Mouse (Mus musculus) liver, embryonic 11.5 days (tissue): Measurements from ENCODE around the gene Fam168a. TPM values are rescaled to one million over a fixed set of nuclear protein-coding genes. Genes with fewer than 3 reads are reported as not detected.
A peak's percentile ranks its signal among the peaks of the same experiment; 100 is the strongest.
"Not testable (repeated sequence)": the region's sequence is repeated elsewhere in the genome, so short reads cannot be mapped to it uniquely, and the experiment has no call there.

Source experiments
- ATAC-seq: fragments of 200-750 bp; cut with Nextera tagmentation; replicated peaks from 2 replicates; pipeline ENCODE4 v1.8.0; 2017; ENCODE audit warnings: moderate number of reproducible peaks, mild to moderate bottlenecking, moderate TSS enrichment, moderate library complexity; ENCODE audit not compliant: low FRiP score
- DNase-seq: peaks from one replicate; pipeline ENCODE4 v3.0.0-alpha.2; 2017; ENCODE audit warnings: low spot score
- H3K27ac ChIP-seq: fragments of 300-500 bp; sonication (generic); 2 replicates; pipeline ENCODE4 v1.5.1; 2014; ENCODE audit warnings: mild to moderate bottlenecking, low read depth, low read length, control low read depth
- H3K27me3 ChIP-seq: fragments of 300-500 bp; sonication (generic); replicated peaks from 2 replicates; pipeline ENCODE4 v1.6.1; 2014; ENCODE audit warnings: low read length, mixed read lengths; ENCODE audit not compliant: control insufficient read depth, insufficient read depth
- H3K36me3 ChIP-seq: fragments of 300-500 bp; sonication (generic); 2 replicates; pipeline ENCODE4 v1.6.1; 2014; ENCODE audit warnings: mild to moderate bottlenecking, low read length, moderate library complexity, mixed read lengths; ENCODE audit not compliant: control insufficient read depth, insufficient read depth
- H3K4me1 ChIP-seq: fragments of 300-500 bp; sonication (generic); replicated peaks from 2 replicates; pipeline ENCODE4 v1.6.1; 2014; ENCODE audit warnings: low read length, mixed read lengths; ENCODE audit not compliant: control insufficient read depth, insufficient read depth
- H3K4me2 ChIP-seq: fragments of 300-500 bp; sonication (generic); 2 replicates; pipeline ENCODE4 v1.6.1; 2014; ENCODE audit warnings: mild to moderate bottlenecking, control low read depth, moderate library complexity
- H3K4me3 ChIP-seq: fragments of 300-500 bp; sonication (generic); 2 replicates; pipeline ENCODE4 v1.5.1; 2014; ENCODE audit warnings: low read depth, low read length, control low read depth
- H3K9ac ChIP-seq: fragments of 300-500 bp; sonication (generic); 2 replicates; pipeline ENCODE4 v1.6.1; 2014; ENCODE audit warnings: low read depth, low read length, control low read depth
- H3K9me3 ChIP-seq: fragments of 300-500 bp; sonication (generic); 2 replicates; pipeline ENCODE4 v1.6.1; 2016; ENCODE audit warnings: low read length, inconsistent platforms, mixed read lengths; ENCODE audit not compliant: control insufficient read depth
- WGBS: fragments of 180-500 bp; shearing (Covaris S2); extraction: QIAGEN DNeasy Blood & Tissue Kit; methylation state at CpG from one replicate; pipeline ENCODE4 v1.1.7; 2014; 5-methylcytosine and 5-hydroxymethylcytosine counted together
- polyA plus RNA-seq: library from polyadenylated mRNA; unstranded; fragments of >200 nt; fragmentation: Nextera tagmentation; extraction: Ambion mirVana; gene quantifications from 2 replicates; pipeline ENCODE4 v1.2.1, GENCODE M21; 2014

Fam168a gene
- polyA plus RNA-seq, 1 experiment from 2014 or later = 18.8 TPM

- WGBS = 69% methylated on average over 12 of the region's 12 CpGs
- no peak overlapping the region for H3K9ac ChIP-seq
- H3K9me3 ChIP-seq = no peaks in the 10 kb centered on the region
- H3K4me3 ChIP-seq = no peak overlapping the region
- H3K36me3 ChIP-seq = no peaks in the 10 kb centered on the region
- H3K27ac ChIP-seq = no peak overlapping the region
- H3K4me1 ChIP-seq = no peaks in the 10 kb centered on the region
- no peak overlapping the region for H3K4me2 ChIP-seq
- ATAC-seq (no peak), DNase-seq (no peak)
- H3K27me3 ChIP-seq = no peaks in the 10 kb centered on the region
These were observed 17.2 kb downstream of the Fam168a start for GRCm38 (mm10) chr7:100723453-100724294.

DNA sequence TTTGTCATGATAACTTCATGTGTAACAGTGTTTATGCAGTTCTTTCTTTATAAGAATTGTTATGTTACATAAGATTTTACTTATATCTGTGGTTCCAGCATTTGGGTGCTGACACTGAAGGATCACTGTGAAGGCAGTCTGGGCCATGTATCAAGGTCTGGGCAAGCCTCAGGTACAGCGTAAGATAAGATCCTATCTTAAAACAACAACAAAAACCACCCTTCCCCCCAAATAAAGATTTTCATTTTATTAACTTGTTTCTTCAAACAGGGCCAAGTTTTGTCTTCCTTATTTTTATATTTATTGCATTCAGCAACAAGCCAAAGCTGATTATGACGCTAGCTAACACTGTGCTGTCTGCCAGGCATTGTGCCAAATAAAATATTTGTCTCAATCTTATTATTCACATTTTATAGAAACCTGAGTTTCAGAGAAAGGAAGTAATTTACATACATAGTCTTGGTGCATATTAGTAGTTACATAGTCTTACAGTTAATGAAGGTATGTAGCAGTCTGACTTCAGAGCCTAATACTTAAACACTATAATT, 21.2 kb downstream of the Fam168a start:
- Histone ChIP-seq H3K36me3 (no peaks in the 10 kb centered on the region), H3K4me1 (peaks cover 3% of the 10 kb centered on the region), H3K4me3 (no peak overlapping the region), H3K27me3 (no peaks in the 10 kb centered on the region), H3K27ac (no peak overlapping the region), H3K4me2 (no peak overlapping the region), H3K9me3 (no peaks in the 10 kb centered on the region), H3K9ac (no peak overlapping the region)
- ATAC-seq = no peak
- WGBS = 89% methylated on average over 2 of the region's 2 CpGs
- no peak for DNase-seq

- DNase-seq = no peak
- H3K4me2 ChIP-seq = no peak overlapping the region
- H3K36me3 ChIP-seq = no peaks in the 10 kb centered on the region
- H3K27ac ChIP-seq = no peak overlapping the region
- H3K4me1 ChIP-seq = peaks cover 10% of the 10 kb centered on the region
- no peaks in the 10 kb centered on the region for H3K9me3 ChIP-seq
- H3K27me3 ChIP-seq = no peaks in the 10 kb centered on the region
- H3K4me3 ChIP-seq = no peak overlapping the region
- WGBS = 65% methylated on average over 2 of the region's 2 CpGs
- no peak for ATAC-seq
- no peak overlapping the region for H3K9ac ChIP-seq
These were observed 23.3 kb downstream of the Fam168a start for GRCm38 (mm10) chr7:100729778-100730177.

- no peaks in the 10 kb centered on the region for H3K27me3 ChIP-seq
- ATAC-seq (no peak), DNase-seq (no peak)
- H3K27ac ChIP-seq = no peak overlapping the region
- WGBS = 39% methylated on average over 6 of the region's 6 CpGs
- H3K36me3 ChIP-seq = no peaks in the 10 kb centered on the region
- no peak overlapping the region for H3K4me3 ChIP-seq
- H3K4me1 ChIP-seq = peaks cover 10% of the 10 kb centered on the region
- H3K9me3 ChIP-seq = no peaks in the 10 kb centered on the region
- H3K4me2 ChIP-seq = no peak overlapping the region
- H3K9ac ChIP-seq = no peak overlapping the region
These were observed 26.1 kb downstream of the Fam168a start for GRCm38 (mm10) chr7:100732341-100733050.

DNA sequence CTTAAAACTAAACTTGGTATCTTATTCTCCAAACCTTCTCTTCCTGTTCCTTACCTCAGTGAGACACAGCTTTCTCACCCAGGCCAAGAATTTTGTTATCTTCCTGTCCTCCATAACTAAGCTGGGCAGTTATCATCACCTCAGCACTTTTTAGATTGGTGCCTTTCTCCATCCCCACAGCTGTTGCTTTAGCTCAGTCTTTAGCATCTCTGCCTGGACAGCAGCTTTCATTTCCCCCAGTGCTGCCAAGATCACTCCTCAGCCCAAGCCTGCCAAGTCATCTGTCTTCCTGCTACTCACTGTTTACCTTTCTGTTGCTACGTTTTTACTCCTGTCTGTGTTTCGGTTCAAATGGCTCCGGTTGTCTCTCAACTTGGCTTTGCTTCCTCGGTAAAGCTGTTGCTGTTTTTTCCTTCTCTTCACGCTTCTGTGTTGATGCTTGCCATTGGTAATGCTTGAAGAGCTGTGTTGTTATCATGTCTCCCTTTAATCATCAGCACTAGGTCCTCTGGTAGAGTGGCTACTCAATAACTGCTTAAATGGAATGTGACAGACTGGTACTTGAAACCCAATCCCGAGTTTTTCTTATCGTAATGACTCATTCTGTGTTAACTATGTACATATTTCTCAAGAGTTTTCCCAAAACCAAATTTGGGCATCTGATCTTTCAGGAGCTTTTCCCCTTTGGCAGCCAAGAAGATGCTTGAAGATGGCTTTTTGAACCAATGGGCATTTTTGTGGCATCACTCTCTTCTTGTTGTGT, 26.8 kb downstream of the Fam168a start:
- peaks cover 10% of the 10 kb centered on the region for H3K4me1 ChIP-seq
- WGBS = 37% methylated on average over 7 of the region's 7 CpGs
- no peak overlapping the region for H3K27ac ChIP-seq
- H3K27me3 ChIP-seq = no peaks in the 10 kb centered on the region
- no peaks in the 10 kb centered on the region for H3K9me3 ChIP-seq
- ATAC-seq (no peak), DNase-seq (no peak)
- peak overlapping the region; percentile 21 for H3K4me2 ChIP-seq
- H3K4me3 ChIP-seq = no peak overlapping the region
- H3K36me3 ChIP-seq = no peaks in the 10 kb centered on the region
- no peak overlapping the region for H3K9ac ChIP-seq

DNA sequence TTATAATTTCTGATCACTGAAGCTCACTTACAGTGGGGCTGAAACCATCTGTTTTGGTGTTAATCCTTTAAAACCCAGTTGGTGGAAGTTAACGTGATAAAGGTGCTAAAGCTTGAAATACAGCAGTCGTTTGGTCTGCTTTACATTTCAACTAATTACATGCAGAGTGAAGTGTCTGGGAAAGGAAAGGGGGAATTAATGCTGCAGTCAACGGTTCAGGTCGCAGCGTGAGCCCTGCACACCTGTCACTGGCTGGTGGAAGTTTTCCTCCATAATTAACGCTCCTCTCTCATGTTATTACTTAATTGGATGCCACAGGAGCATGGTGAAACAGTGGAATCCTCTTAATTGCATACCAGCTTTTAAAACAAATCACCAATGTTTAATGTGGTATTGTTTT, 27.8 kb downstream of the Fam168a start:
- no peak overlapping the region for H3K4me2 ChIP-seq
- H3K27me3 ChIP-seq = no peaks in the 10 kb centered on the region
- H3K36me3 ChIP-seq = no peaks in the 10 kb centered on the region
- peaks cover 10% of the 10 kb centered on the region for H3K4me1 ChIP-seq
- no peak overlapping the region for H3K27ac ChIP-seq
- no peak overlapping the region for H3K4me3 ChIP-seq
- ATAC-seq (no peak), DNase-seq (no peak)
- 45% methylated on average over 6 of the region's 6 CpGs for WGBS
- H3K9me3 ChIP-seq = no peaks in the 10 kb centered on the region
- H3K9ac ChIP-seq = no peak overlapping the region

DNA sequence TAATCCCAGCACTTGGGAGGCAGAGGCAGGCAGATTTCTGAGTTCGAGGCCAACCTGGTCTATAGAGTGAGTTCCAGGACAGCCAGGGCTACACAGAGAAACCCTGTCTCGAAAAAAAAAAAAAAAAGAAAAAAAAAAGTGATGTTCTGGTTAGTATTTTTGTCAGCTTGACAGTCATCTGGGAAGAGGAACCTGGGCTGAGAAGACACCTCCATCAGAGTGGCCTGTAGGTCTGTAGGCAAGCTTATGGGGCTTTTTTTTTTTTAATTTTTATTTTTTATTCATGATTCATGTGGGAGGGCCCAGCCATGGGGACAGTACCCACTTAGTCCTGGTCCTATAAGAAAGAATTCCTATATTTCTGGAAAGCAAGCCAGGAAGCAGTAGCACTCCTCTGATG, 28.5 kb downstream of the Fam168a start:
- H3K36me3 ChIP-seq, H3K4me3 ChIP-seq, ATAC-seq, H3K4me2 ChIP-seq, H3K27me3 ChIP-seq, H3K9me3 ChIP-seq, H3K27ac ChIP-seq, H3K4me1 ChIP-seq, H3K9ac ChIP-seq, DNase-seq: not testable (repeated sequence)
- WGBS = 73% methylated on average over 2 of the region's 2 CpGs

GRCm38 (mm10) chr7:100736131-100736530, 29.7 kb downstream of the Fam168a start:
- DNase-seq = no peak
- peaks cover 10% of the 10 kb centered on the region for H3K4me1 ChIP-seq
- no peak overlapping the region for H3K4me3 ChIP-seq
- no peaks in the 10 kb centered on the region for H3K36me3 ChIP-seq
- H3K4me2 ChIP-seq = no peak overlapping the region
- no peak for ATAC-seq
- 60% methylated on average over 3 of the region's 3 CpGs for WGBS
- no peak overlapping the region for H3K27ac ChIP-seq
- no peaks in the 10 kb centered on the region for H3K9me3 ChIP-seq
- H3K27me3 ChIP-seq = no peaks in the 10 kb centered on the region
- no peak overlapping the region for H3K9ac ChIP-seq
